Mouse (Mus musculus): ENCODE measurements around the gene BC035044. TPM values are rescaled to one million over a fixed set of nuclear protein-coding genes. Genes with fewer than 3 reads are reported as not detected.
"Not testable (repeated sequence)": the region's sequence is repeated elsewhere in the genome, so short reads cannot be mapped to it uniquely, and the experiment has no call there.

Gene BC035044
- total RNA-seq (2021) = not detected
- long read RNA-seq, experiment 1 = 0 reads
- long read RNA-seq, experiment 2 = 0 reads

DNA sequence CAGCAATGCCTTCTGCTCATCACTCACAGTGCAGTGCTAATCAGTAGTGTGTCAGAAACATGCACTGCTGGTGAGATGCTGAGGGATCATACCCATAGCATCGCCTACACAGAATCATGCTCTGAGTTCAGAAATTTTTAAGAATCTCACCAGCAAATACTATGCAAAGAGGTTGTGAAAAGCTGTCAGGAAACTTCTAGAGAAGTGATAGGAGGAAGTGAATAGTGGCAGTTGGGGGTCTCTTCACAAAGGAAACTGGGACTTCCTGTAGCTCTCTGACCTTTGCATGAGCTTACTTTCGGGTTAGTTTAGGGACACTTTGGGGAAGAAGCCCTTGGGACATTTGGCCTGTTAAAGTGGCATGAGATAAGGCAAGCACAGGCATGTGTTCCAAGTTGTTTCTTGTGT is at the start of gene BC035044:
TSS of gene BC035044 (minus strand) at position 179 of the 408 bp plus-strand sequence.
- Histone ChIP-seq H3K4me3 (no peak within 1 kb of the TSS), H3K27ac (no peak within 1 kb of the TSS)
- no peak for DNase-seq
- TF ChIP-seq CTCF (IDR thresholded peaks at IDR 0.05) = no peak
- intact Hi-C loops (cut with DNase I) = no loop called here

DNA sequence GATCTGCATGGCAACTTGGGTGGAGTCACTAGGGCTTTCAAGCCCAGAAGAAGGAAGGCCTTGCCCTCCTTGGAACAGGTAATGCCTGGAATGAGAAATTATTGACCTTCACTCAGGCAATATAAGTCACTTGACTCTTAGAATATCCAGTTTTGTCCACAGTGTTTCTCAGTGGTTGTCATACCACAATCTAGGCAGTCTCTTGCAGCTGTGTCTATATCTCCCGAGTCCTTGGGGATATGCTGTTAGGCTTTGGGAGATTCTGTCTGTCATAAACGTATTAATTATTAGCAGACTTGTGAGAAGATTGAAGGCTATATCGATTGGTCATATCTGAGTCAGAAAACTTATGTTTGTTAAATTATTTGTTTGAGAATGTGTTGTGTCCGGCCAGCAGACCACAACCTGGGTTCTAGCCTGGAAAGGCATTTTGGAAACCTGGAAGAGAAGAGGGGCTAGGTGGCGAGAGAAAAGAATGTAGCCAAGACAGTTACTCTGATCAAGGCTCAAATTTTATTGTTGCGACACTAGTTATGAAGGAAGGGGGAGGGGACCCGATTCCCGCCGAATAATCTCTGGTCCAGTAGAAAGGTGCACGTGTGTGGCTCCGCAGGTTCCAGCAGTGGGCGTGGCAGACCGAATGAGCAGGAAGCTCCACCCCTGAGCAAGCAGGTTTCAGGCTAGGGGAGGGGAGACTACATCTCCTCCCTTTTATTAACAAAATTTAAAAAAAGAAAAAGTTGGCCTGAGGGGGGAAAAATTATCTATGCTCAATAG is 45.2 kb upstream of the BC035044 start:
- H3K27ac ChIP-seq; intact Hi-C loops (cut with DNase I); DNase-seq; H3K4me3 ChIP-seq: not testable (repeated sequence)

DNA sequence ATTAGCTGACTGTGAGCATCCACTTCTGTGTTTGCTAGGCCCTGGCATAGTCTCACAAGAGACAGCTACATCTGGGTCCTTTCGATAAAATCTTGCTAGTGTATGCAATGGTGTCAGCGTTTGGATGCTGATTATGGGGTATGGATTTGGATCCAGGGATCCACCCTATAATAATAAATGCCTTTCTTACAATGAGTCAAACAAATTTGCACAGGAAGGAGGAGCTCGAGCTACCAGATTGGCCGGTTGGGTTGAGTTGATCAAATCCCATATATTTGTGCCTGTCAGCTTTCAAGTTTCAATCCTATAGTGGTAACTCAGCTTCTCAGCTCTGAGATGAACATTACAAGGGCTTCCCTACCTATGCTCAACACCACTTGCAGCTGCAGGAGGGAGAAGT is 43.2 kb upstream of the BC035044 start, which contains the start of gene Clec2g:
TSS of gene Clec2g (plus strand) at position 301 of the 400 bp plus-strand sequence.
- H3K27ac ChIP-seq; H3K4me3 ChIP-seq; intact Hi-C loops (cut with DNase I); DNase-seq: not testable (repeated sequence)

DNA sequence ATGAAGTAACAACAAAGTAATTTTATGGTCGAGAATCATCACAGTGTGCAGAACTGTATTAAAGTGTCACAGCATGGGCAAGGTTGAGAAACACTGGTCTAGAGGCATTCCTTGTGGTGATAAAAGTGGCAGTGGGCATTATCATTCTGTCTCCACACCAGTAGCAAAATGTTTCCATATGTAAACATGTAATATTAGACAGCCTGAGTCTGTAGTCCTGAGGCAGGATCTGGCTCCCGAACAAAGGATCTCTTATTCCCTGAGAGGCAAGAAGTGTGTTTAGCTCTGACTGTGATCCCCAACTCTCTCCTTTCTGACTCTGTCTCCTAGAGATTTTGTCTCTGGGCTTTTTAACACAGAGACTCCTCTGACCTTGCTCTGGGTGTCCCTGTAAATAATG is 42.1 kb upstream of the BC035044 start:
- intact Hi-C loops (cut with DNase I) = no loop called here
- DNase-seq = no peak
- no peak overlapping the region for H3K4me3 ChIP-seq
- TF ChIP-seq CTCF (IDR thresholded peaks at IDR 0.05) = no peak
- H3K27ac ChIP-seq = no peak overlapping the region

DNA sequence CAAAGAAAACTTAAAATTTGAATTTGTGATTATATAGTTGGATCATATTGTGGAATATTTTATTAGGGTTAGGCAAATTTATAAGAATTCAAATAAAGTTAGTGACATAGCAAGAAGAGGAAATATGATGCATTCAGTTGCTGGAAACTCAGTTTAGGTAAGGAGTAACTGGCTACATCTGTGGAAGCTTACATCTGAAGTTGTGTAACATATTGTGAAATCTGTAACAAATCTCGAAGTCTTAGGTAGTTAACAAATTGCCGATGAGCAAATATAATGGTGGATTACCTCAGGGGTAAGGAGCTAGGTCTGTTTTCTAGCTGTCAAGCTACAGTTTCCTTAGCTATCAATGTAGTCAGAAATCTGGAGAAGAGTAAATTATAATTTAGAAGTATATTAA is 26.4 kb upstream of the BC035044 start:
- TF ChIP-seq CTCF (IDR thresholded peaks at IDR 0.05) = no peak
- intact Hi-C loops (cut with DNase I) = no loop called here
- no peak overlapping the region for H3K27ac ChIP-seq
- DNase-seq = no peak
- no peak overlapping the region for H3K4me3 ChIP-seq

- no peak for DNase-seq
- no peak for TF ChIP-seq CTCF (IDR thresholded peaks at IDR 0.05)
- H3K27ac ChIP-seq = no peak overlapping the region
- intact Hi-C loops (cut with DNase I) = no loop called here
- H3K4me3 ChIP-seq = no peak overlapping the region
Measured at GRCm38 (mm10) chr6:128913598-128914254, 22.8 kb upstream of the BC035044 start.

DNA sequence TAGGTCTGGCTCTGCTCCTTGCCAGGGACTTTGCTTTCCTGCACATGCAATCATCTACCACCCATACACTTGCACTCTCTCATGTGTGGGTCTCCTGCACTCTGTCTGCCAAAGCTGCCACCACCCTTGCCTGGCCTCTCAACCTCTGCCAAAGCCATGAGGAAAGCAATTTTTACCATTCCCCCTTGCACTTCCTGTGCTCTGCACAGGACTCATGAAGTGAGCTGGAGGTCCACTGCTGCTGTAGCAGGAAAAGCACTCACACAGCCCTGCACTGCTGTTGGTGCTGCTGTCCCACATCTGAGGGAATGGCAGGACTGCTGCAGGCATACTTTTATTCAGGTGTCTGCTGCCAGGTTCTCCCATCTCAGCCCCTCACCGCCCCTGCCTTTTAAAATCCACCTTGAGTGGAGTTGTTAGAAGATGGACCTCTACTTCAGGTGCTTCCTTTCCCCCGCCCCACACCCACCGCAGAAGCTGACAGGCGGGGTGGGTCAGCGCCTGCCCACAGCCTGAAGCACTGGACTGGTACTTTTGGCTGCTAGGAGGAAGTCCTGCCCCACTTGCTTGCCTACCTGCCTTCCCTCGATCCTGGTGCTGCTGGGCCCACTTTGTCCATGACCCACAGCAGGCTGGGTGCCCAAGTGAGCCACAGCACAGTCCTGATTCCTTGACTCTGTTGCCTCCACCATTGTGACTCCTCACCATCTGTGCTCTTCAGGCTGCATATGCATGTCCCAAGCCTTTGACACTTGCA is 10.0 kb upstream of the BC035044 start:
- H3K4me3 ChIP-seq; intact Hi-C loops (cut with DNase I); DNase-seq; H3K27ac ChIP-seq: not testable (repeated sequence)

DNA sequence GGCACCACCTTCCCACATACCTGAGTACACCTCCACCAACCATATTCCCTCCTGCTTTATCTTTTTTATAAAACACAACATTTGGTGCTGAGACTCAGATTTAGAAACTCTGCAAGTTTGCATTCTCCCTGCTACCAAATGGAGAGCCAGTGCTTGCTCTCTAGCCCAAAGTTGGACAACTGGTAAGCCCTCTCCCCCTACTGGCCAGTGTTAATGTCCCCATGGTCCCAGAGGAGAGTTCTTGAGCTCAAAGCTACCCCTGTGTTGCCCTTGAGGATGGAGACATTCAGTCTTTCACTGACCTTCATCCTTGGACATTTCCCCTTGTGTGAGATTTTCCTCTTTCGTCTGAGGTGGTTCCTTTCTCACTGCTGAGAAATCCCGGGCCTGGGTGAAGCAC is 9.1 kb upstream of the BC035044 start:
- DNase-seq = no peak
- Histone ChIP-seq H3K4me3 (no peak overlapping the region), H3K27ac (no peak overlapping the region)
- intact Hi-C loops (cut with DNase I) = no loop called here
- no peak for TF ChIP-seq CTCF (IDR thresholded peaks at IDR 0.05)

DNA sequence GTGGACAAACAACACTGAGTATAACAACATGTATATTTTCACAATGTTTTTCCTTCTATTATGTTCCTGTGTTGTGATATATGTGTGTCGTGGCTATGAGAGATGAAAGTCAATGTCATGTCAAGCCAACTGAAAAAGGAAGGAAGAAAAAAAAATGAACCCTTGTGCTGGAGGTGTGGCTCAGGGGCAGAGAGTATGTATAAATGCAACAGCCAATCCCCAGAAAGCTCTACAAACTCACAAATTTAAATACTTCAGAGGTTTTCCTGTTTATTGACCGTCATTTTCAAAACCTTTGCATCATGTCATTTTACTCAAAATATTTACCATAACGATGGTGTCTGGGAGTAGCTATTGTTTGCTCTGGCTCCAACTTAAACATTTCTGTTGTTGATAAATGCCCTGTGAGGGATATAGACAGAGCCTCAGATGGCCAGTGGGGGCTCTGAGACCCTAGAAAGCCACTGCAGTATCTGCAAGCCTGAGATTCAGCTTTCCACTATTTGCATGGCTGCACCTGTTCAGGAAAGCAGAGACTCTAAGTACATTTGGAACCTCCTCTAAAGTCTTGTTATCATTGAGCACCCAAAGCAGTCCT is 4.6 kb upstream of the BC035044 start:
- TF ChIP-seq CTCF (IDR thresholded peaks at IDR 0.05) = no peak
- H3K4me3 ChIP-seq = no peak overlapping the region
- intact Hi-C loops (cut with DNase I) = no loop called here
- no peak overlapping the region for H3K27ac ChIP-seq
- DNase-seq = no peak

- Histone ChIP-seq H3K27ac (no peak overlapping the region), H3K4me3 (no peak overlapping the region)
- intact Hi-C loops (cut with DNase I) = no loop called here
- no peak for DNase-seq
- no peak for TF ChIP-seq CTCF (IDR thresholded peaks at IDR 0.05)
Measured at GRCm38 (mm10) chr6:128888834-128889233, 2.1 kb downstream of the BC035044 start.

DNA sequence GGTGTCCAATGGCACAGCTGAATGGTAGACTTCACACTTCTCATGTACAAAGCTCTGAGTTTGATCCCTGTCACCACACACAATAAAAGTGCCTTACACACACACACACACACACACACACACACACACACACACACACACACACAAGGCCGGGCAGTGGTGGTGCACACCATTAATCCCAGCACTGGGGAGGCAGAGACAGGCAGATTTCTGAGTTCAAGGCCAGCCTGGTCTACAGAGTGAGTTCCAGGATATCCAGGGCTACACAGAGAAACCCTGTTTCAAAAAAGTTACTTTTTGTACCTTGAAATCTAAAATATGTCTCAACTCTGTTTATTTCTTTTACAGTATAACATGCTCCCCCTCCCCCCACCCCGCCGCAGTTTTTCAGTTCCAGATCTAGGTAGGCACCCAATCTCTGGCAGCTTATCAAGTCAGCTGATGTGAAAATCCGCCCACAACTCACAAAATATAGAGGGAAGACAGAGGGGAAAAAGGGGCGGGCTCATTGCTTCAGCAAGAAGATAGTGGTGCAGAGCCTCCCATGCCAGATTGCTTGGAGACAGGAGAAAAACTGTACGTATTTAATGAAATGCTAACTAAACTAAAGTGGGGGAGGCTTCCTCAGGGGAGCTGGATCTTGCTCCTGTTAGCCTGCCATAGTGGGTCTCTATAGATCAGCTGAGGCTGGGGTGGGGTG is 3.7 kb downstream of the BC035044 start, which contains the start of gene Clec2i:
TSS of gene Clec2i (plus strand) at position 498 of the 700 bp plus-strand sequence.
- not testable (repeated sequence) for DNase-seq, H3K4me3 ChIP-seq, H3K27ac ChIP-seq
- intact Hi-C loops (cut with DNase I) = loop anchor here (1.0 kb wide), 1 partner anchor 84 kb away; no protein-coding TSS in a partner anchor

All from gastrocnemius, adult 2 months (tissue).